Mouse (Mus musculus) layer of hippocampus, adult 2 months (tissue): ENCODE measurements around the gene Fbxl20. TPM values are rescaled to one million over a fixed set of nuclear protein-coding genes. Genes with fewer than 3 reads are reported as not detected.
"Not testable (repeated sequence)": the region's sequence is repeated elsewhere in the genome, so short reads cannot be mapped to it uniquely, and the experiment has no call there.

ENCODE experiments used
- DNase-seq, 2 experiments: peaks; one replicate each; pipeline ENCODE4 v3.0.0; 2022; ENCODE audit warnings: low spot score in 2 of 2
- H3K27ac ChIP-seq: fragments of 200-600 bp; 2 replicates; pipeline ENCODE4 v1.8.1; 2022
- H3K4me3 ChIP-seq: fragments of 200-600 bp; 2 replicates; pipeline ENCODE4 v1.8.1; 2022; ENCODE audit warnings: mild to moderate bottlenecking
- CTCF ChIP-seq: fragments of 200-600 bp; conservative IDR thresholded peaks from 2 replicates; pipeline ENCODE4 v1.8.1; 2022; ENCODE audit warnings: antibody characterized with exemption, mild to moderate bottlenecking, moderate library complexity
- long read RNA-seq, 2 experiments: library from polyadenylated mRNA; stranded (forward); transcript quantifications; one replicate each; pipeline ENCODE4 v2.0.0; 2021; ENCODE audit warnings: borderline mapping rate in 2 of 2
- total RNA-seq, 2 experiments: library from RNA; stranded (reverse); gene quantifications; 2 replicates each; pipeline ENCODE4 v1.2.3; 2021

Gene Fbxl20
- total RNA-seq = 10 to 100 TPM; 33.7 to 34.2 TPM
- long read RNA-seq, experiment 1, full-length matches to known transcripts = 6 of 26 reads
- long read RNA-seq, experiment 1, partial matches to known transcripts = 3 of 26 reads
- long read RNA-seq, experiment 1, other reads (novel, unspliced or antisense) = 17 of 26 reads
- long read RNA-seq, experiment 2, full-length matches to known transcripts = 9 of 28 reads
- long read RNA-seq, experiment 2, partial matches to known transcripts = 1 of 28 reads
- long read RNA-seq, experiment 2, other reads (novel, unspliced or antisense) = 18 of 28 reads

GRCm38 (mm10) chr11:98149786-98150624, at the start of gene Fbxl20:
TSS of gene Fbxl20 (minus strand) at chr11:98150403.
- TF ChIP-seq CTCF = no peak
- Histone ChIP-seq H3K4me3 (peak within 1 kb of the TSS; percentile 98), H3K27ac (peak within 1 kb of the TSS; percentile 98)
- DNase-seq = peak; percentile 91 to 93

- DNase-seq = peak; percentile 91 to 93
- Histone ChIP-seq H3K4me3 (peak within 1 kb of the TSS; percentile 93), H3K27ac (peak within 1 kb of the TSS; percentile 93)
- TF ChIP-seq CTCF = no peak
These were observed 43.0 kb upstream of the Fbxl20 start, which contains the start of gene Med1 for GRCm38 (mm10) chr11:98192901-98193805. TSS of gene Med1 (minus strand) at chr11:98193293.

- no peak for DNase-seq
- no peak overlapping the region for H3K4me3 ChIP-seq
- TF ChIP-seq CTCF = no peak
These were observed 40.6 kb upstream of the Fbxl20 start for GRCm38 (mm10) chr11:98190820-98191219.

GRCm38 (mm10) chr11:98187640-98188395, 37.6 kb upstream of the Fbxl20 start:
- no peak for TF ChIP-seq CTCF
- no peak overlapping the region for H3K4me3 ChIP-seq
- no peak overlapping the region for H3K27ac ChIP-seq
- no peak for DNase-seq

More at GRCm38 (mm10) chr11:98190820-98191219, 40.6 kb upstream of the Fbxl20 start:
- H3K27ac ChIP-seq = no peak overlapping the region

- not testable (repeated sequence) for H3K4me3 ChIP-seq, H3K27ac ChIP-seq, DNase-seq
These were observed 31.9 kb upstream of the Fbxl20 start for GRCm38 (mm10) chr11:98182149-98182548.

GRCm38 (mm10) chr11:98168400-98168799, 18.2 kb upstream of the Fbxl20 start:
- H3K4me3 ChIP-seq = no peak overlapping the region
- no peak for TF ChIP-seq CTCF
- no peak for DNase-seq
- no peak overlapping the region for H3K27ac ChIP-seq

- DNase-seq = no peak
- no peak overlapping the region for H3K4me3 ChIP-seq
- H3K27ac ChIP-seq = no peak overlapping the region
- TF ChIP-seq CTCF = no peak
These were observed 4.9 kb upstream of the Fbxl20 start for GRCm38 (mm10) chr11:98155094-98155493.

- peak overlapping the region; percentile 98 for H3K4me3 ChIP-seq
- TF ChIP-seq CTCF = no peak
- H3K27ac ChIP-seq = no peak overlapping the region
- no peak for DNase-seq
These were observed 488 bp upstream of the Fbxl20 start for GRCm38 (mm10) chr11:98150625-98151156.

- H3K4me3 ChIP-seq = peak overlapping the region; percentile 98
- H3K27ac ChIP-seq = peak overlapping the region; percentile 98
- TF ChIP-seq CTCF = no peak
- peak; percentile 91 to 95 for DNase-seq
These were observed 876 bp downstream of the Fbxl20 start for GRCm38 (mm10) chr11:98149304-98149750.

GRCm38 (mm10) chr11:98148551-98149301, 1.5 kb downstream of the Fbxl20 start:
- H3K27ac ChIP-seq = peak overlapping the region; percentile 98
- DNase-seq = peak; percentile 11 to 22
- H3K4me3 ChIP-seq = peak overlapping the region; percentile 98
- no peak for TF ChIP-seq CTCF

- no peak overlapping the region for H3K4me3 ChIP-seq
- no peak overlapping the region for H3K27ac ChIP-seq
- no peak for DNase-seq
- TF ChIP-seq CTCF = no peak
These were observed 4.3 kb downstream of the Fbxl20 start for GRCm38 (mm10) chr11:98145856-98146255.
